Mouse (Mus musculus): ENCODE results near the gene Wdr82. TPM values are rescaled to one million over a fixed set of nuclear protein-coding genes. Genes with fewer than 3 reads are reported as not detected.
"Not testable (repeated sequence)": the region's sequence is repeated elsewhere in the genome, so short reads cannot be mapped to it uniquely, and the experiment has no call there.

Gene Wdr82
- total RNA-seq, 2 experiments from 2014 or later, result 72.1 to 87.6 TPM

- no peak for DNase-seq
These were observed 10.3 kb upstream of the Wdr82 start for GRCm38 (mm10) chr9:106160426-106160825.

DNA sequence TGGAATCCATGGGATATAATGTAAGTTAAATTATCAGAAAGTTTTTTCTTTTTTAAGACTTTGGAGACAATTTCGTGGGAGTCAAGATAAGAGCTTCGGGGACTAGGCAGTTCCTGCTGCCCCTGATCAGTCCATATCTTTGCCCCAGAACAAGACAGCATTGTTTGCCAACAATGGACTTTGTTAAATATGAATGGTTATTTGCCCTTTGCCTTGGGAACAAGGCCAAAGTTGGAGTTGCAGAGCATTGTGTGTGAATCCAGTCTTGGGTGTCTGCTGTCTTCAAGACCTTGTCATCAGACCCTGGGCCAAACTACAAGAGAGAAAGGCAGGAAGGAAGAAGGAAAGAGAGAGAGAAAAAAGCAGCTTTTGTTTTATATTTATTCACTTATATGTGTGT is 4.0 kb upstream of the Wdr82 start:
- DNase-seq, result no peak

DNA sequence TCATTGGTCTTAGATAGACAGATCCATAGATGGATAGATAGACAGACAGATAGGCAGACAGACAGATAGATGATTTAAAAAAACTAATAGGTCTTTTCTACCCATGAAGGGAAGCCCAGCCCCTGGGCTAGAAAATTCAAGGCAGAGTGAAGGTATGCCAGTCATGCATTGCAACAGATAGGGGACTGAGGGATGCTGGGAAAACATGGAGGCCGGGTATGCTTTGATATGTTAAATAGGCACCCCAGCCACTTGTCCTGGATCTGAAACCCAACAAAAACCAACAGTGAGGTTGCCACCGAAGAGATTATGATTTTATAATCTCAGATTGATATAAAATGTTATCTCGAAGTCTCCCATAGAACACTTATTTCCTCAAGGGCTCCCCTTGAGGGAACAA is 3.5 kb upstream of the Wdr82 start:
- no peak for DNase-seq

DNA sequence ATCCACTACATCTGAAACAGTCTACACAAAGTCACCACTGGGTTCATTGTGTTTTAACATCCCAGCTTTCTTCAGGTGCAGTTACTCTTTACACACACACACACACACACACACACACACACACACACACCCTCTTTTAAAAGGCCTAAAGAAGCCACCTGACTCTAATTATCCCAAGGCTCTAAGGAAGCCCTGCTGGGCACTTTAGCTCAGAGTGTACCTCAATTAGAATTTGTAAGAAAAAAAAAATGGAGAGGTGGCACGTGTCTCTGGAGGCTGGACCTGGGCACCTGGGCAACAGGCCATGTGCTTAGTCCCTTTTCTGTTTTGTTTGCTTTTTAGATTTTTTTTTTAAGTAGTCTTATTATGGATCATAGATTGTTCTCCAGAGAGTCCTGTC is 3.0 kb upstream of the Wdr82 start:
- DNase-seq, result no peak

DNA sequence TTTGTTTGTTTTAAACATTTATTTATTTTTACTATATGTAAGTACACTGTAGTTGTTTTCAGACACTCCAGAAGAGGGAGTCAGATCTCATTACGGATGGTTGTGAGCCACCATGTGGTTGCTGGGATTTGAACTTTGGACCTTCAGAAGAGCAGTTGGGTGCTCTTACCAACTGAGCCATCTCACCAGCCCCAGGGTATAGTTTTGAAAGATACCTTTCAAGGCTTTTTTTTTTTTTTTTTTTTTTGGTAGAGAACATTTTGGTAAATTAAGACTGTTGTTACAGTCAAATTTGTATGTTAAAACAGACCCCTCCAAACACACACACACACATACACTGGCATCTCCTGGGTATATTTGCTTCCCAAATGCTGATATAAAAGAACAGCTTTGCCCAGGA is 1.7 kb upstream of the Wdr82 start:
- DNase-seq, result not testable (repeated sequence)

- no peak for DNase-seq
These were observed 811 bp upstream of the Wdr82 start for GRCm38 (mm10) chr9:106169917-106170316.

DNA sequence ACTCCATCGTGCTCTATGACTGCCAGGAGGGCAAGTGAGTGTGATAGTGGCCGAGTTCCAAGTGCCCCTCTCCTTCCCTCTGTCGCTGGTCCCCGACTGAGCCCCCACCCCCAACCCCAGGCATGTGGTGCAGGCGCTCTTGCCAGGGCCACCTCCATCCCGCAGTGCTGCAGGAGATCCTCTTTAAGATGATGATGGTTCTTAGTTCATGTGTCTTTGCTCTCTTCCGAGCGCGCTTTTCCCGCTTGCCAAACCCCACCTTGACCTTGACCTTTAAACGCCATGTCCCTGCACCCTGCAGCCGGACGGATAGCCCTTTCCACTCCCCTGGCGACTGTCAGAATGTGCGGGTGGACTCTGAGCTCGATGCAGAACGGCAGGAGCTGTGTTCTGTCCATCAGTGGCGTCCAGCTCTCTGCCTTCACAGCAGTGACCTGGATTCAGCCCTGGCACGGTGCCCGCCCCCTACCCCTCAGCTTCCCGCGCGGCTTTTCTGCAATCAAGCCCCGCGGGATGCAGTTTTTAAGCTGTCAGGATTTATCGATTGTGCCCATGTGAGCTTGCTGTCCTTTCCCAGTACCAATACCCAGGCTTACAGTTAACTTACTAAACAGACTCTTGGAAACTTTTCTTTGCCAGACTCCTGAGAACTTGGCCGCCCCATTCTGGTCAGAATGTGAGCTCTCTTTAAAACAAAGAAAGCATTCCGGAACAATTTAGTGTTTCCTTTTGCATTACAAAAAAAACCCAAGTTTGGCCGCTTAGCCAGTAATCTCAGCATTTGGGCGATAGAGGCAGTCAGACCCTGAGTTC is 824 bp downstream of the Wdr82 start:
- DNase-seq, result peak; percentile 90

GRCm38 (mm10) chr9:106172527-106172926 is 1.8 kb downstream of the Wdr82 start:
- DNase-seq, result no peak

- no peak for DNase-seq
These were observed 2.6 kb downstream of the Wdr82 start for GRCm38 (mm10) chr9:106173363-106173762.

GRCm38 (mm10) chr9:106175552-106176200 is 4.9 kb downstream of the Wdr82 start:
- no peak for DNase-seq

DNA sequence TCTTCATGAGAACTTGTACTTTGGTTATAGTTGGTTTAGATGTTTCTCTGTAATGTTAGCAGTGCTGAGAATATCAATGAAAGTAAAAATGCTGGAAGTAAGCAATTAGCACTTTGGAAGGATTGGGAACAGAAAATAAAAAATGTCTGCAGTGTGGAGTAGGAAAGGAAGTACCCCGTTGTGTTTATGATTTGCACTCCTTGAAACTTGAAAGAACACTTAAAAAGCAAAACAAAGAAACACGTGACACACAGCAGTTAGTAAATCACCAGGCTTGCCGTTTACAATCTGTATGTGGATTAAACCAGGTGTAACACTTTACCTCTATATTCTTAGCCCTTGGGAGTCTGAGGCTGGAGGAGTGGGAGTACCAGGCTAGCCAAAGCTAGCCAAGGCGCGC is 6.0 kb downstream of the Wdr82 start:
- no peak for DNase-seq

DNA sequence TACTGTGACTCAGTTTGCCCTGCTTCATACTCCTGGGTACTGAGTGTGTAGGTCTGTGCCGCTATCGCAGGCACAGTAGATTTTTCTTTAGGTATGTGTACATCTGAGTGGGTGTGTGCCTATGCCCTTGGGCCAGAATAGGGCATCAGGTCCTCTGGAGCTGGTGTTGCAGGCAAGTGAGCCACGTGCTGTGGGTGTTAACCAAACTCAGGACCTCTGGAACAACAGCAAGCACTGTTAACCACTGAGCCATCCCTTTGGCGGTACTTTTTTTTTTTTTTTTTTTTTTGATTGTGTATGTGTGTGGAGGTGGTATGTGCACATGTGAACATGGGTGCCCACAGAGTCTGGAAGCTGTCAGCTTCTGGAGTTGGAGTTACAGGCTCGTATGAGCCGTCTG is 7.1 kb downstream of the Wdr82 start:
- DNase-seq, result no peak

DNA sequence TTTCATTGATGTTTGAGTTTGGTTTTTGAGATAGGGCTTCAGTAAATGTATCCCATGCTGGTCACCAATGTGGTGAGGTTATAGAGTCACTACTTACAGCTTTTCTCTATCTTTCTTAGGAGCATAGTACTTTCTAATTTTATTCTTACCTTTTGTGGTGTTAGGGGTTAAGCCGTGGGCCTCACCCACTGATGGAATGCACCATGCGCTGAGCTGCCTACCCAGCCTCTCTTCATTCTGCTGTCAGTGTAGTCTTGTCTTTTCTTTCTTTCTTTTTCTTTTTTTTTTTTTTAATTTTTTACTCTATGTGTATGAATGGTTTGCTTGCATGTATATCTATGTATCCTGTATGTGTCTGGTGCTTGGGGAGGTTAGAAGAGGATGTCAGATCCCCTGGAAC is 8.7 kb downstream of the Wdr82 start:
- no peak for DNase-seq

DNA sequence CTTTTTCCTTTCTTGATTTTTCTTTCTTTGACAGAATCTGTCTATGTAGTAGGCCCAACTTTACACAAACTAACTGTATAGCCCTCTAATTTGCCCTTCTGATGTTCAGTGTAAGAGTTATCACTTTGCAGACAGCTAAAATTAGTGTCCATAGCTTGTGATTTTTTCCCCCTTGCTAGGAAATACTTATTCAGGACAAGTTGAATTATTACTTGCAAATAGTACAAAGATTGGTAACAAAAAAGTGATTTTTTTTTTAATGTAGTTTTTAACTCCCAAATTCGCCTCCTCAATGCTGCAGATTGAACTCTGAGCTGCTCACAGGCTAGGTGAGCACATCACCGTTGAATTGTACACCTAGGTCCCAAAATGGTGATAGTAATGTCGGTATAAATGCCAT is 9.2 kb downstream of the Wdr82 start:
- DNase-seq, result no peak

DNA sequence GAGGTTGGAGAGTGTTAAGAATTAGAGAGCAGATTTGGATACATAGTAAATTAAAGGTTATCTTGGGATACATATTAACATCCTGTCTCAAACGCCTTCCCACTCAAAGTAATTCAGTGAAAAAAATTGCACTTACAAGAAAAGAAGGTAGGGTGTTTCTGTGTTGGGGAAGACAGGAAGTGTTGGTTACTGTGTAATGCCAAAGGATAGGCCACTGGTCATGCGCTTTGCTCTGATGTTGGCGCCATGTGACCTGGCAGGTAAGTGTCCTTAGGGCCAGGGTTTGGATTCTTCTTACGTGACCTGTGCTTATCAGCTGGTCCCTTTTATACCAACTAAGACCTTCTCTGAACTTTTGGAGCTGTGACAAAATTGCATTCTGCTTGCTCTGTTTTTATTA is 11.4 kb downstream of the Wdr82 start:
- no peak for DNase-seq

GRCm38 (mm10) chr9:106183996-106184395 is 13.3 kb downstream of the Wdr82 start:
- no peak for DNase-seq

GRCm38 (mm10) chr9:106191355-106191754 is 20.6 kb downstream of the Wdr82 start:
- DNase-seq, result no peak

GRCm38 (mm10) chr9:106192024-106192423 is 21.3 kb downstream of the Wdr82 start:
- DNase-seq, result no peak

- no peak for DNase-seq
These were observed 22.3 kb downstream of the Wdr82 start for GRCm38 (mm10) chr9:106192998-106193397.

GRCm38 (mm10) chr9:106193930-106194807 is 23.4 kb downstream of the Wdr82 start:
- DNase-seq, result peak; percentile 55

DNA sequence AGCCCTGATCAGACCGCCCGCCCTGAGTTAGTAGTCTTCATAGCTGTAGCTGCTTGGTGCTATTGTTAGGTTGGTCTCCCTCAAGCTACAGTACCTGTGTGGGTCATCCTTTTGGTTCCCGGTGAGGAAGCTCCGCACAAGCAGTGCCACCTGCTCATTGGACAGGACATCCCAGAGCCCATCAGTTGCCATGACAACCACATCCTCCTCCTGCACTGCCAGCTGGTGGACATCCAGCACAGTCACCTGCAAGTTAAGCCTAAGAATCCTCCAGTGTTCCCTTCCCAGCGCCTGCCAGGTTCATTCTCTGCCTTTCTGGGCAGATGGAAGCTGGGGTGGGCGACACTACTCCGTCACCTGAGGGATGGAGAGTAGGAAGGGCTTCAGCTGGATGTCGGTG is 25.0 kb downstream of the Wdr82 start:
- DNase-seq, result no peak

DNA sequence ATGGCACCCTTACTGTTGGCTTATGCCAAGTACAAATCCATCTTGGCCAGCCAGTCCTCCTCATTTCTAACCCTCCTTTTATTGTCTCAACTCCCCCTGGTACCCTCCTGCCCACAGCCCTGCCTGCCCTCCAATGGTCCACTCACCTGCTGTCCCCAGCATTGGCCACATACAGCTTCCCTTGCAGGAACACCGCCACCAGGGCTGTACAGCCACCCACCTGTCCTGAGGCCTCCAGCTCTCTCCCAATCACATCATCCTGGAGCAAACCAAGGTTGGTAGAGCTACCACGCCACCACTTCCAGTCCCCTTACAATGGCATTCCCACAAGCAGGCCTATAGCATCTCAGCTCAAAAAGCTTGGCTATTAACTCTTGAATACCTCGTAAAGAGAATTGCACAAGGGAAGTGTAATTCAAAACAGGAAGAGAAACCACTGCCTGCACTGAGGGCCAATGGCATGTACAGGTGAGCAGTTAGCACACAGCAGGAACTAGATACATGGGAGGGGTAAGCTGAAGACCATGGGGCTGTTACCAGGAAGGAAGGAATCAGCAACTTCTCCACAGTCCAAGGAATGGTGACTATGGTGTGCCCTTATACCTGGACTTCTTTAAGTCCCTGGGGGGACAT is 26.5 kb downstream of the Wdr82 start:
- DNase-seq, result no peak
